In genomic region chr13:24268355-24269099, GRCm38 (mm10) we compare ENCODE assay signal across 14 mouse cellular contexts. TPM values are rescaled to one million over a fixed set of nuclear protein-coding genes. Genes with fewer than 3 reads are reported as not detected.
A peak's percentile ranks its signal among the peaks of the same experiment; 100 is the strongest.
DNase-seq lines count a peak whose midpoint lies in the region; ATAC-seq and TF ChIP-seq lines count a peak whose summit lies in the region.
"Had no signal": no experiment of that assay in that cellular context is flagged by ENCODE, and none has a peak within 500 bp of the region (broad histone marks: within the 10 kb centered on the region; RNA-seq: fewer than 3 reads in every experiment).

No protein-coding gene starts in this region.

- 71% methylated on average over 14 of the region's 14 CpGs for WGBS in cerebellum, adult 2 months
- 56% methylated on average over 14 of the region's 14 CpGs for WGBS in embryonic facial prominence, embryonic 15.5 days
- WGBS in heart, embryonic 10.5 days, result 72% methylated on average over 14 of the region's 14 CpGs

- peak overlapping the region; percentile 43; the same call in 1 of the 2 replicates for H3K27ac ChIP-seq in cerebellum, adult 2 months (ENCODE audit: insufficient read depth, low read length)
- H3K27ac ChIP-seq in left cerebral cortex, adult 2 months, result peak overlapping the region; percentile 46; the same call in 1 of the 2 replicates
- H3K27ac ChIP-seq in embryonic facial prominence, embryonic 15.5 days (replicated peaks), result peak overlapping the region; percentile 35
- no peak overlapping the region for H3K27ac ChIP-seq in heart, embryonic 10.5 days
- H3K27ac ChIP-seq: intestine, embryonic 15.5 days; macrophage; stomach, embryonic 15.5 days had no signal

- no peak overlapping the region for H3K4me3 ChIP-seq in cerebellum, adult 2 months (replicated peaks; ENCODE audit: insufficient read depth, low read depth, low read length)
- H3K4me3 ChIP-seq in left cerebral cortex, adult 2 months, result no peak overlapping the region
- H3K4me3 ChIP-seq in embryonic facial prominence, embryonic 15.5 days (replicated peaks), result no peak overlapping the region
- no peak overlapping the region for H3K4me3 ChIP-seq in heart, embryonic 10.5 days
- H3K4me3 ChIP-seq: intestine, embryonic 15.5 days; myocyte; stomach, embryonic 15.5 days had no signal

- peak in 1 of 2 experiments; percentile 38 for DNase-seq in cerebellum, adult 2 months
- DNase-seq in cerebellum, postnatal 4 days (ENCODE audit: low spot score in 2 of 2), result no peak
- no peak for DNase-seq in left cerebral cortex, adult 2 months (ENCODE audit: extremely low spot score in 1 of 2, low spot score in 2 of 2)
- no peak for DNase-seq in left cerebral cortex, postnatal 25 days (ENCODE audit: low spot score in 2 of 2)
- DNase-seq in Muller cell, postnatal 12 days (ENCODE audit: inconsistent ontology term), result peak; percentile 49
- no peak for DNase-seq in heart, embryonic 10.5 days (ENCODE audit: low spot score)
- no peak for DNase-seq in urinary bladder, adult 18-20 months (ENCODE audit: low spot score in 2 of 2)
- DNase-seq: kidney, postnatal 36 days had no signal

- intact Hi-C loops in left cerebral cortex, adult 2 months (cut with DNase I), result no loop called here
- intact Hi-C loops in left cerebral cortex, postnatal 25 days (cut with DNase I), result no loop called here

- no peak for ATAC-seq in embryonic facial prominence, embryonic 15.5 days (ENCODE audit: insufficient number of reproducible peaks, low FRiP score, low TSS enrichment, low read depth)
- ATAC-seq: intestine, embryonic 15.5 days had no signal

- no peak for TF ChIP-seq CTCF in cerebellum, adult 2 months (IDR thresholded peaks at IDR 0.05; ENCODE audit: borderline replicate concordance, insufficient read depth, low read depth, low read length)
- no peak for TF ChIP-seq CTCF in left cerebral cortex, adult 2 months (IDR thresholded peaks at IDR 0.05)

- no peaks in the 10 kb centered on the region for H3K9me3 ChIP-seq in embryonic facial prominence, embryonic 15.5 days (replicated peaks)
- H3K9me3 ChIP-seq in heart, embryonic 10.5 days, result no peaks in the 10 kb centered on the region
- H3K9me3 ChIP-seq: intestine, embryonic 15.5 days; stomach, embryonic 15.5 days had no signal

- H3K4me1 ChIP-seq in cerebellum, adult 2 months (ENCODE audit: control insufficient read depth, insufficient read depth, low read length), result 0 out of 2 replicates have a peak, but pooled peaks cover 2% of the 10 kb centered on the region
- H3K4me1 ChIP-seq in embryonic facial prominence, embryonic 15.5 days, result 0 out of 2 replicates have a peak, but pooled peaks cover 13% of the 10 kb centered on the region
- H3K4me1 ChIP-seq in heart, embryonic 10.5 days, result no peaks in the 10 kb centered on the region
- H3K4me1 ChIP-seq: intestine, embryonic 15.5 days had no signal

- H3K36me3 ChIP-seq in embryonic facial prominence, embryonic 15.5 days, result no peaks in the 10 kb centered on the region
- no peaks in the 10 kb centered on the region for H3K36me3 ChIP-seq in heart, embryonic 10.5 days
- H3K36me3 ChIP-seq: intestine, embryonic 15.5 days; stomach, embryonic 15.5 days had no signal

- no peak for TF ChIP-seq POLR2A in cerebellum, adult 2 months (IDR thresholded peaks at IDR 0.05; ENCODE audit: borderline replicate concordance, insufficient read depth, low read length)

- H3K27me3 ChIP-seq in cerebellum, adult 2 months (ENCODE audit: control insufficient read depth, insufficient read depth, low read length), result no peaks in the 10 kb centered on the region
- no peaks in the 10 kb centered on the region for H3K27me3 ChIP-seq in embryonic facial prominence, embryonic 15.5 days
- no peaks in the 10 kb centered on the region for H3K27me3 ChIP-seq in heart, embryonic 10.5 days (ENCODE audit: insufficient read depth, poor library complexity, severe bottlenecking)
- H3K27me3 ChIP-seq: intestine, embryonic 15.5 days; stomach, embryonic 15.5 days had no signal

- H3K9ac ChIP-seq in embryonic facial prominence, embryonic 15.5 days, result no peak overlapping the region
- H3K9ac ChIP-seq: intestine, embryonic 15.5 days; stomach, embryonic 15.5 days had no signal

- no peak overlapping the region for H3K4me2 ChIP-seq in embryonic facial prominence, embryonic 15.5 days (replicated peaks)
- H3K4me2 ChIP-seq: heart, embryonic 11.5 days; intestine, embryonic 15.5 days; stomach, embryonic 15.5 days had no signal

RNA-seq across cellular contexts. Expression of gene Carmil1, which starts 12.1 kb away (rescaled TPM):
- 23.7 and 24.8 TPM in 2 replicates for polyA plus RNA-seq in cerebellum, adult 2 months (2012; rRNA removed)
- 10 to 100 TPM; 32.5 to 34.3 TPM for total RNA-seq in left cerebral cortex, adult 2 months (2021)
- total RNA-seq in left cerebral cortex, postnatal 25 days (2021), result 10 to 100 TPM; 27.4 to 37.2 TPM
- 35.8 and 39.9 TPM in 2 replicates for polyA plus RNA-seq in embryonic facial prominence, embryonic 15.5 days (2015; fragmentation: Nextera tagmentation; extraction: Ambion mirVana)
- 13.5 and 21.8 TPM in 2 replicates for polyA plus RNA-seq in heart, embryonic 10.5 days (2016; fragmentation: Nextera tagmentation; extraction: Ambion mirVana)

RNA-seq across cellular contexts. Expression of gene Cmah, which starts 58.7 kb away (rescaled TPM):
- polyA plus RNA-seq in cerebellum, adult 2 months (2012; rRNA removed), result 0.05 and 0.10 TPM in 2 replicates
- under 1 TPM; 0.35 to 0.97 TPM for total RNA-seq in left cerebral cortex, adult 2 months (2021)
- under 1 TPM; 0.62 to 0.71 TPM for total RNA-seq in left cerebral cortex, postnatal 25 days (2021)
- polyA plus RNA-seq in embryonic facial prominence, embryonic 15.5 days (2015; fragmentation: Nextera tagmentation; extraction: Ambion mirVana), result 0.49 and 1.0 TPM in 2 replicates
- polyA plus RNA-seq in heart, embryonic 10.5 days (2016; fragmentation: Nextera tagmentation; extraction: Ambion mirVana), result 0.21 and 0.39 TPM in 2 replicates
